Mouse (Mus musculus) layer of hippocampus, adult 11-12 months (tissue): ENCODE data around the gene Vmn1r42.
"Not testable (repeated sequence)": the region's sequence is repeated elsewhere in the genome, so short reads cannot be mapped to it uniquely, and the experiment has no call there.

ENCODE experiments used
- DNase-seq: peaks from one replicate; pipeline ENCODE4 v3.0.0; 2022; ENCODE audit warnings: low spot score

The Vmn1r42 gene

GRCm38 (mm10) chr6:89876313-89876712 is at the start of gene Vmn1r42, which contains the start of gene Vmn1r43:
Gene Vmn1r42, minus strand, starts transcription at chr6:89876413.
Gene Vmn1r43, minus strand, starts transcription at chr6:89876413.
- not testable (repeated sequence) for DNase-seq

- DNase-seq = no peak
Observed at GRCm38 (mm10) chr6:89883812-89884211, 7.6 kb upstream of the Vmn1r42 start.

- DNase-seq = no peak
Observed at GRCm38 (mm10) chr6:89883360-89883759, 7.1 kb upstream of the Vmn1r42 start, which contains the start of gene Vmn1r44. Gene Vmn1r44, plus strand, starts transcription at chr6:89883660.

DNA sequence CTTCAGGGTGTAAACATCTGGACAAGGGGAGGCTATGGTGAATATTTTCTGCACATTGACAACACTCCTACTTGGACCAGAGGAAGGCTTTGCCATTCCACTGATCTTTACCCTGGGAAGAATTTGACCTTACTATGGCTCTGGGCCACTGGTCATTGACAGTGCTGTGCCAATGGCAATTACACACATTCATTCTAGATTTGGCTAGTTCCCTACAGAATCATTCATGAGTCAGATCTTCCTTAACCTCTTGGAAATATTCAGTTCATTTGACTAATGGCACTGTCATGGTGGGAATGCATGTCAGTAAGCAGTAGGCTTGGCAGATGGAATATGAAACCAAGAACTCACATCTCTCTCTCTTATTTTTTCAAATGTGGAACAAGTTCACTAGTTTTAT is 4.7 kb upstream of the Vmn1r42 start:
- DNase-seq = no peak

DNA sequence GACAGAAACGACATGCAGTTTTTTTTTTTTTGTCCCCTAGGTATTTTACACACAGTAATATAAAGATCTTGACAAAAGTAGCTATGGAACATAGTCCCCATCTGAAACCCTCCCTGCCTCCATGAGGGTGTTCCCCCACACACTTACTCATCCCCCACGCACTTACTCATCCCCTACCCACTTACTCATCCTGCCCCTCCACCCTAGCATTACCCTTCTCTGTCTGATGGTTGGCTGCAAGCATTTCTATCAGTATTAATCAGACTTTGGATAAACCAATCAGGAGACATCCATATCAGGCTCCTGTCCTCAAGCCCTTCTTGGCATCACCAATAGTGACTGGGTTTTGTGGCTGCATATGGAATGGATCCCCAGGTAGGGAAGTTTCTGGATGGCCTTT is 750 bp upstream of the Vmn1r42 start:
- no peak for DNase-seq

DNA sequence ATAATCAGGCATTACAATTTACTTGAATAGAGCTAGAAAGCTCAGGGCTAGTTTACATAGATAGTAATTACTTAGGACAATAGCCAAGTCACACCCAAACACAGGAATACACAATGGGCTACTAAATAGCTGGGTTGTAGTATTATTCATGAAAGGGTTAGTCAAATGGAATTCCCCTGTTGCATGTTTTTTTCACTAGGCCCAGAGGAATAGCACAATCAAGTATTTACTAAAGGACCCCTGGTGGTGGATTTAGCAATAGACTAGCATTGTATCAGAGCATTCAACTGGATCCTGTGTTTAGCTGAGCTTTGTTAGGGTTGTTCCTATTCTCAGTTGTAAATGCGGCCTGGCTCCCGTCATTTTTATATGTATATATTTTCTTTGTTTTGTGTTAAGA is 8.2 kb downstream of the Vmn1r42 start:
- DNase-seq = no peak

DNA sequence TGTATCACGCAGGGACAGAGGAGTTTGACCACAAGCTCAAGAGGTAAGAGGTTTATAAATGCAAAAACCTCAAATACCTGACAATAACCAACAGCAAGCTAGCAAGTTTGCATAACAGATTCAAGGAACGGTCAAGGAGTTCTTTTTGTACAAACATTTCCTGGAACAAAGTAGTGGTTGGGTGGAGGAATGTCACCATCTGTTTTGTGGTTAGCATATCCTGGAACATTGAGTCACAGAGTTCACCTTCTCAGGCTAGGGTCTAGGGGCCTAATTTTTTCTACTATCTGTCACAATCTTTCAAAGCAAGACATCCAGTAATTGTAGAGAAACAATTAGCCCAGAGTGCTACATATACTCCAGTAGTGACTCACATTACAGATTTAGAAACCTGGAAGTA is 8.9 kb downstream of the Vmn1r42 start:
- DNase-seq = no peak

- no peak for DNase-seq
Observed at GRCm38 (mm10) chr6:89863792-89864191, 12.4 kb downstream of the Vmn1r42 start.

GRCm38 (mm10) chr6:89859839-89860238 is 16.4 kb downstream of the Vmn1r42 start:
- DNase-seq = no peak

GRCm38 (mm10) chr6:89857552-89857951 is 18.7 kb downstream of the Vmn1r42 start:
- no peak for DNase-seq
